Mouse (Mus musculus) lung, adult 2 months (tissue): ENCODE data around the gene Neurl1b.

Source experiments
- CTCF ChIP-seq: fragments of 200-500 bp; IDR thresholded peaks from 2 replicates; pipeline ENCODE4 v1.5.1; 2011; ENCODE audit warnings: mild to moderate bottlenecking, low read length, control low read depth; ENCODE audit not compliant: insufficient read depth
- POLR2A ChIP-seq: fragments of 200-500 bp; IDR thresholded peaks from 2 replicates; pipeline ENCODE4 v1.6.1; 2011; ENCODE audit warnings: low read depth, mild to moderate bottlenecking, control low read depth, low read length, borderline replicate concordance; ENCODE audit errors: extremely low read depth

DNA sequence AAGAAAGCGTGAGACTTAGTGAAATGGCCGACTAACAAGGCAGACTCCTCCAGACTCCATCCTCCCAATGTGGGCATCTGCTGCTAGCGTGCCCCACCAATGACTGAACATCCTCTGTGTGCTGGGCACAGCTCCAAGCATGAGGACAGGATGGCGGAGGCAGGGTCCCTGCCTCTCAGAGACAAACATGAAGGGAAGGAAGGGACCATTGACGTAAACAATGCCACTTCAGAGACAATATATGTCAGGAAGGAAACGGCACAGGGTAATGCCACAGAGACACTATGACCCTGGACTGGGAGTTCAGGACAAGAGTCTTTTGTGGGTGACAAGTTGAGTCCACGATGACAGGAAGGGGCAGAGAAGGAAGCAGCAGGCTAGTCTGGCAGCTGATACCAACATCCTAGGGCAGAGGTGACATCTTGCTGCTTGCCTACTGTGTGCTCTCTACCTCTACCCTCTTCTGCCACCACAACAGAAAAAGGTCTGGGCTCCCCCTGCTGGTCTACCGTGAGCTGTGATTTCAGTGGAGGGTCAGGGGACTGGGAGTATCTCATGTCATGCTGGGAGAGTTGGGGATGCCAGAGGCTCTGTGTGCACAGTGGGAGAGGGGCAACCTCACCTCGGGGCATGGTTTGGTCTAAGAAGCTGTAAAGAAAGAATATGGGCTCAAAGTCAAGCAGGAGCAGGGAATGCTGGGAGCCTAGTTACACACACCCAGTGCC is 43.9 kb upstream of the Neurl1b start:
- TF ChIP-seq CTCF (peak; percentile 65), POLR2A (peak; percentile 17; the same call in 1 of the 2 replicates)
